18 mouse cellular contexts compared by ENCODE assay signal in genomic region chr6:85465381-85465780, GRCm38 (mm10). TPM values are rescaled to one million over a fixed set of nuclear protein-coding genes. Genes with fewer than 3 reads are reported as not detected.
A peak's percentile ranks its signal among the peaks of the same experiment; 100 is the strongest.
DNase-seq lines count a peak whose midpoint lies in the region; ATAC-seq and TF ChIP-seq lines count a peak whose summit lies in the region.
"Had no signal": no experiment of that assay in that cellular context is flagged by ENCODE, and none has a peak within 500 bp of the region (broad histone marks: within the 10 kb centered on the region; RNA-seq: fewer than 3 reads in every experiment).

No protein-coding gene starts in this region.

- peak; percentile 44 for DNase-seq in embryo, embryonic 10.5 days (ENCODE audit: low spot score)
- no peak for DNase-seq in embryo, embryonic 11 days
- peak; percentile 17 for DNase-seq in kidney, adult 9 months
- no peak for DNase-seq in kidney, adult 18-20 months
- DNase-seq in midbrain, postnatal 0 days (ENCODE audit: low spot score), result peak; percentile 67
- no peak for DNase-seq in stomach, postnatal 0 days (ENCODE audit: low spot score)
- DNase-seq in kidney, postnatal 14 days, result no peak
- DNase-seq: heart, postnatal 14 days; kidney, adult 2 months; layer of hippocampus, adult 9-11 months; lung, postnatal 14 days had no signal

- H3K4me3 ChIP-seq in midbrain, postnatal 0 days (ENCODE audit: low read depth, low read length), result no peak overlapping the region
- H3K4me3 ChIP-seq in midbrain, embryonic 13.5 days (replicated peaks), result no peak overlapping the region
- no peak overlapping the region for H3K4me3 ChIP-seq in stomach, postnatal 0 days (ENCODE audit: low read depth, low read length)
- H3K4me3 ChIP-seq: embryonic facial prominence, embryonic 13.5 days; forebrain, embryonic 15.5 days; limb, embryonic 13.5 days had no signal

- peaks cover 71% of the 10 kb centered on the region for H3K36me3 ChIP-seq in midbrain, postnatal 0 days (ENCODE audit: insufficient read depth, low read length)
- H3K36me3 ChIP-seq in midbrain, embryonic 13.5 days, result peaks cover 99% of the 10 kb centered on the region
- peaks cover 45% of the 10 kb centered on the region for H3K36me3 ChIP-seq in stomach, postnatal 0 days (ENCODE audit: control insufficient read depth, insufficient read depth, low read length)

- H3K9me3 ChIP-seq in midbrain, postnatal 0 days (ENCODE audit: low read length), result no peaks in the 10 kb centered on the region
- no peaks in the 10 kb centered on the region for H3K9me3 ChIP-seq in midbrain, embryonic 13.5 days
- H3K9me3 ChIP-seq in stomach, postnatal 0 days (ENCODE audit: control insufficient read depth, low read length), result no peaks in the 10 kb centered on the region
- H3K9me3 ChIP-seq: embryonic facial prominence, embryonic 13.5 days; forebrain, embryonic 15.5 days; limb, embryonic 13.5 days had no signal

- no peak for ATAC-seq in midbrain, postnatal 0 days (ENCODE audit: low FRiP score)
- no peak for ATAC-seq in midbrain, embryonic 13.5 days
- ATAC-seq in stomach, postnatal 0 days (ENCODE audit: low FRiP score, low TSS enrichment), result no peak
- ATAC-seq: forebrain, embryonic 15.5 days had no signal

- H3K4me2 ChIP-seq in midbrain, postnatal 0 days (ENCODE audit: low read depth, low read length, poor library complexity, severe bottlenecking), result no peak overlapping the region
- H3K4me2 ChIP-seq in midbrain, embryonic 13.5 days (replicated peaks), result no peak overlapping the region
- H3K4me2 ChIP-seq in stomach, postnatal 0 days (replicated peaks; ENCODE audit: low read depth), result no peak overlapping the region
- H3K4me2 ChIP-seq: embryonic facial prominence, embryonic 13.5 days; forebrain, embryonic 15.5 days; limb, embryonic 13.5 days had no signal

- no peaks in the 10 kb centered on the region for H3K27me3 ChIP-seq in midbrain, postnatal 0 days (ENCODE audit: insufficient read depth, low read length)
- no peaks in the 10 kb centered on the region for H3K27me3 ChIP-seq in midbrain, embryonic 13.5 days
- no peaks in the 10 kb centered on the region for H3K27me3 ChIP-seq in stomach, postnatal 0 days (ENCODE audit: control insufficient read depth, insufficient read depth, low read length)
- H3K27me3 ChIP-seq: embryonic facial prominence, embryonic 13.5 days; forebrain, embryonic 15.5 days; limb, embryonic 13.5 days had no signal

- H3K4me1 ChIP-seq in midbrain, postnatal 0 days (ENCODE audit: insufficient read depth, low read length), result no peaks in the 10 kb centered on the region
- H3K4me1 ChIP-seq in midbrain, embryonic 13.5 days (replicated peaks), result no peaks in the 10 kb centered on the region
- no peaks in the 10 kb centered on the region for H3K4me1 ChIP-seq in stomach, postnatal 0 days (replicated peaks; ENCODE audit: control insufficient read depth, insufficient read depth)
- H3K4me1 ChIP-seq: embryonic facial prominence, embryonic 13.5 days; forebrain, embryonic 15.5 days; limb, embryonic 13.5 days had no signal

- H3K27ac ChIP-seq in midbrain, postnatal 0 days (ENCODE audit: low read depth, low read length), result no peak overlapping the region
- H3K27ac ChIP-seq in midbrain, embryonic 13.5 days, result no peak overlapping the region
- no peak overlapping the region for H3K27ac ChIP-seq in stomach, postnatal 0 days (replicated peaks)
- H3K27ac ChIP-seq: embryonic facial prominence, embryonic 13.5 days; forebrain, embryonic 15.5 days; limb, embryonic 13.5 days had no signal

- no peak for TF ChIP-seq EP300 in stomach, postnatal 0 days (optimal IDR thresholded peaks at IDR 0.05)

- TF ChIP-seq CTCF in midbrain, postnatal 0 days (IDR thresholded peaks at IDR 0.05), result peak; percentile 77
- TF ChIP-seq CTCF in stomach, postnatal 0 days (IDR thresholded peaks at IDR 0.05; ENCODE audit: low read depth), result peak; percentile 67

- H3K9ac ChIP-seq in midbrain, postnatal 0 days (replicated peaks; ENCODE audit: low read length, poor library complexity, severe bottlenecking), result no peak overlapping the region
- no peak overlapping the region for H3K9ac ChIP-seq in midbrain, embryonic 13.5 days (replicated peaks)
- no peak overlapping the region for H3K9ac ChIP-seq in stomach, postnatal 0 days (ENCODE audit: low read length)
- H3K9ac ChIP-seq: embryonic facial prominence, embryonic 13.5 days; forebrain, embryonic 15.5 days; limb, embryonic 13.5 days had no signal

RNA-seq across cellular contexts. Expression of gene Pradc1, which starts 13.6 kb away (rescaled TPM):
- total RNA-seq in midbrain, postnatal 0 days (2014; rRNA removed), result 8.6 and 9.7 TPM in 2 replicates
- polyA plus RNA-seq in midbrain, postnatal 0 days (2015; fragmentation: Nextera tagmentation; extraction: Ambion mirVana), result 25.3 and 28.2 TPM in 2 replicates
- 21.6 and 24.3 TPM in 2 replicates for polyA plus RNA-seq in midbrain, embryonic 13.5 days (2015; fragmentation: Nextera tagmentation; extraction: Ambion mirVana)
- 35.3 and 35.5 TPM in 2 replicates for polyA plus RNA-seq in stomach, postnatal 0 days (2015; fragmentation: Nextera tagmentation; extraction: Ambion mirVana)

RNA-seq across cellular contexts. Expression of gene Cct7, which starts 14.1 kb away (rescaled TPM):
- 176 and 203 TPM in 2 replicates for total RNA-seq in midbrain, postnatal 0 days (2014; rRNA removed)
- 502 and 505 TPM in 2 replicates for polyA plus RNA-seq in midbrain, postnatal 0 days (2015; fragmentation: Nextera tagmentation; extraction: Ambion mirVana)
- polyA plus RNA-seq in midbrain, embryonic 13.5 days (2015; fragmentation: Nextera tagmentation; extraction: Ambion mirVana), result 630 and 636 TPM in 2 replicates
- polyA plus RNA-seq in stomach, postnatal 0 days (2015; fragmentation: Nextera tagmentation; extraction: Ambion mirVana), result 214 and 219 TPM in 2 replicates

RNA-seq across cellular contexts. Expression of gene Smyd5, which starts 33.6 kb away (rescaled TPM):
- total RNA-seq in midbrain, postnatal 0 days (2014; rRNA removed), result 66.6 and 71.4 TPM in 2 replicates
- polyA plus RNA-seq in midbrain, postnatal 0 days (2015; fragmentation: Nextera tagmentation; extraction: Ambion mirVana), result 65.6 and 66.5 TPM in 2 replicates
- 51.2 and 51.5 TPM in 2 replicates for polyA plus RNA-seq in midbrain, embryonic 13.5 days (2015; fragmentation: Nextera tagmentation; extraction: Ambion mirVana)
- polyA plus RNA-seq in stomach, postnatal 0 days (2015; fragmentation: Nextera tagmentation; extraction: Ambion mirVana), result 14.1 and 14.7 TPM in 2 replicates

RNA-seq across cellular contexts. Expression of gene Fbxo41, which starts 37.4 kb away (rescaled TPM):
- 58.1 and 67.3 TPM in 2 replicates for total RNA-seq in midbrain, postnatal 0 days (2014; rRNA removed)
- polyA plus RNA-seq in midbrain, postnatal 0 days (2015; fragmentation: Nextera tagmentation; extraction: Ambion mirVana), result 12.1 and 13.3 TPM in 2 replicates
- polyA plus RNA-seq in midbrain, embryonic 13.5 days (2015; fragmentation: Nextera tagmentation; extraction: Ambion mirVana), result 4.7 and 5.0 TPM in 2 replicates
- polyA plus RNA-seq in stomach, postnatal 0 days (2015; fragmentation: Nextera tagmentation; extraction: Ambion mirVana), result 0.10 and 0.16 TPM in 2 replicates
- total RNA-seq: heart, postnatal 14 days; monocyte, adult 5-6 weeks had no signal

RNA-seq across cellular contexts. Expression of gene Noto, which starts 41.7 kb away (rescaled TPM):
- not detected in 2 replicates for total RNA-seq in midbrain, postnatal 0 days (2014; rRNA removed)
- polyA plus RNA-seq in midbrain, postnatal 0 days (2015; fragmentation: Nextera tagmentation; extraction: Ambion mirVana), result not detected in 2 replicates
- polyA plus RNA-seq in midbrain, embryonic 13.5 days (2015; fragmentation: Nextera tagmentation; extraction: Ambion mirVana), result not detected in 2 replicates
- polyA plus RNA-seq in stomach, postnatal 0 days (2015; fragmentation: Nextera tagmentation; extraction: Ambion mirVana), result not detected in 2 replicates
- total RNA-seq: gastrocnemius, postnatal 4 days; heart, postnatal 14 days; monocyte, adult 5-6 weeks had no signal
- polyA plus RNA-seq: embryonic facial prominence, embryonic 13.5 days; forebrain, embryonic 15.5 days; kidney, adult 2 months; limb, embryonic 13.5 days; testis, adult 2 months had no signal

Comparison
In these comparisons a context has a peak if more than half of its experiments do, and no peak if none do; other contexts are left out.
1. DNase-seq: peak in embryo, embryonic 10.5 days (single experiment), kidney, adult 9 months (single experiment) and midbrain, postnatal 0 days (single experiment); none in embryo, embryonic 11 days (single experiment), kidney, adult 18-20 months (single experiment), stomach, postnatal 0 days (single experiment) and kidney, postnatal 14 days (single experiment).